Mouse (Mus musculus) central nervous system, embryonic 14 days (tissue): ENCODE results near the gene Cbln1. TPM values are rescaled to one million over a fixed set of nuclear protein-coding genes. Genes with fewer than 3 reads are reported as not detected.

Source experiments
- polyA plus RNA-seq: library from polyadenylated mRNA; depleted of rRNA; stranded (reverse); fragments of >200 nt; gene quantifications from 2 replicates; pipeline ENCODE4 v1.2.3, GENCODE M21; 2012; rRNA removed

Cbln1 gene
- polyA plus RNA-seq, result 58.5 and 66.6 TPM in 2 replicates

DNA sequence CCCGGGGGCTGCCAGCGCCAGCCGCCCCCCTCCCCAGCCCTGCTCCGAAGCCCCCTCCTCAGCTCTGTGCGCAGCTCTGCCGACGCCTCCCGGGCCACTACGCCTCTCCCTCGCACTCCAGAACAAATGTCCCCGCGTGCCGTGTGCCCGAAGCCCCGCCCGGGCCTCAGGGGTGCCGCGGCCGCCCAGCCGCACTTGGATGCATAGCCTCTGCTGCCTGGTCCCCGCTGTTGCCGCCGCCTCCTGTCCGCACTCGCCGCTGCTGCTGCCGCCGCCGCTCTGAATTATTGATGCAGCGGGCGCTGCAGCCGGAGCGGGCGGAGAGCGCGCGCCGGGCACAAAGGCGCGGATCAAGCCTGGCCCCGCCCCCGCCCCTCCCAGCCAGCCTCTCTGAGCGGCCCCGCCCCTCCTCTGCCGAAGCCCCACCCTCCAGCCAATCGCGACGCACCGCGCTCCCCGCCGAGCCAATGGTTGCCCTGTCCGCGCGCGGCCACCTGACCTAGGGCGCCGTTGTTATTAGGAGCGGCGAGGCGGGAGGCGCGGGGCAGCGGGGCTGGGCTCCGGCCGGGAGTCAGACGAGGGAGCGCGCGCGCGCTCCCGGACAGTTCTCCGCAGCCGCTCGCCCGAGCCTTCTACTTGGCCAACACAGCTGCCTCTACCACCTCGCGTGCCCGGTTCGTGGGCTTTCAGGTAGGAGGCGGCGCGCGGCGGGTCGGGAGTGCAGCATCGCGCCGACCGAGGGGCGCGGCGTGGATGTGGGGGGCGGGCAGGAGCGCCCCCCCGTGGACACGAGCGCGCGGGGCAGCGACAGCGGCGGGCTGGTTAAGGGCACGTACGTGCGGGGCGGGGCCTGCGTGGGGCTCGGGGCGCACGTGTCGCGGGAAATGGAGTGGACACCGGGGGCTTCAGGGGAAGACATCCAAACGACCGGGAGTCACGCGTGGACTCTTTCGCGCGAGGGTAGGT, at the start of gene Cbln1:
Cbln1 (minus strand) TSS at position 339 of the 966 bp plus-strand sequence.

Other genes with a start within 250 kb of the Cbln1 start
- 0.04 TPM in 1 of 2 replicates, not detected in the other for gene 4933402J07Rik, start 91.2 kb upstream of the Cbln1 start, polyA plus RNA-seq